Mouse (Mus musculus) right cerebral cortex, postnatal 25 days (tissue): ENCODE measurements around the gene Disp3.
A peak's percentile ranks its signal among the peaks of the same experiment; 100 is the strongest.

Experiments used
- DNase-seq: peaks from one replicate; pipeline ENCODE4 v3.0.0; 2022

Gene Disp3

DNA sequence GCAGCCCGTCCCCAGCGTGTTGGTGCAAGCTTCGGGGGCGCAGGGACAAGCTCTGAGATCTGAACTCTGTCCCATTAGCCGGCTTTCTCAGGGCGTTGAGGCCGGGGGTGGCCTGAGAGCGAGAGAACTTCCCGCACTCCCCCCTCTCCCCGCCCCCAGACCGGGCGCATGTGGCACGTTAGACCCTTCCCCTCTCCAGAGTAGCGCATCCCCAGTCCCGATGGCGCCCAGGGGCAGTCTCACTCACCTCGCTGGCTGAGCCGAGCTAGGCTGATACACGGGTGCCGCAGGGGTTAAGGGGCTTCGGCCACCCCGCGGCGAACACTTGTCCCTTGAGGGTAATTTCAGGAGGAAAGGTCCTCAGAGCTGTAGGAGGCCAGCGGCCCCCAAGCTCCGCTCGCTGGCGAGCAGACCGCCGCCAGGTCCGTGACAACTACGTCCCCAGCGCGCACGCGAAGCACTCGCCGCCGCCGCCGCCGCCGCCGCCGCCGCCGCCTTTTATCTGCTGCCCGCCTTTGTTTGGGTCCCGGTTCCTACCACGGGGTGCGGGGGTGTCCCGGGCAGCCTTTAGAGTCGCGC, at the start of gene Disp3:
TSS of gene Disp3 (minus strand) at position 490 of the 579 bp plus-strand sequence.
- no peak for DNase-seq

DNA sequence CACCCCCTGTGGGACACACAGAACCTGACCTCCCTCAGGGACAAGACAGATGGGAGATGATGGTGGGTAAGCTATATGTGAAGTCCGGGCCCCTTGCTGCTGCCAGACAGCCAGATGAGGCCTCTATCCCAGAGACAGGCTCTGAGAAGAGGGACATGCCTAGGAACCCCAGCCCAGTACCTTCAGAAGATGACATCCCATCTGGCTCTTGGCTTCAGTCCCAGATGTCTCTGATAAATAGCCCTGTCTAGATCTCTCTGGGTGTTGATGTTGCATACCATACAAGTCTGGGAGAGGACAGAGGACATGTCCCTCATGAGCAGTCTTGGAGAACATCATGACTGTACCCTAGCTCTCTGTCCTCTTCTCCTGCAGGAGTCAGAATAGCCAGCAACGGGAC, 42.5 kb upstream of the Disp3 start:
- DNase-seq: no peak

DNA sequence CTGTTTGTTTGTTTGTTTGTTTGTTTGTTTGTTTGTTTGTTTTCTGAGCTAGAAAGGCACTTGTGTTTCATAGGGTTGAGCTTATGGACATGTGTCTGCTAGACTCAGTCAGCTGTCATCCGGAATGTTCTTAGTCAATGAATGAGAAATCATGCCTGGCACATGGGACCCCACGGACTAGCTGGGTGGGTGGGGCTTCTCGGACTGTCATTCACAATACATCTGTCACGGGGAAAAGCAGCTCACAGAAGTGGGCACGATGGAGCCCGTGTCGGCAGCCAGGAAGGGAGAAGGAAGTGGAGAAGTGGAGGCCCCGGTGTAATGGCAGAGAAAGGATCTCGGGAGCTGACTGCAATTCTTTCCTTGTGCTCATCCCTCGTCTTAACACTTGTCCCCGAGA, 41.7 kb upstream of the Disp3 start:
- no peak for DNase-seq

DNA sequence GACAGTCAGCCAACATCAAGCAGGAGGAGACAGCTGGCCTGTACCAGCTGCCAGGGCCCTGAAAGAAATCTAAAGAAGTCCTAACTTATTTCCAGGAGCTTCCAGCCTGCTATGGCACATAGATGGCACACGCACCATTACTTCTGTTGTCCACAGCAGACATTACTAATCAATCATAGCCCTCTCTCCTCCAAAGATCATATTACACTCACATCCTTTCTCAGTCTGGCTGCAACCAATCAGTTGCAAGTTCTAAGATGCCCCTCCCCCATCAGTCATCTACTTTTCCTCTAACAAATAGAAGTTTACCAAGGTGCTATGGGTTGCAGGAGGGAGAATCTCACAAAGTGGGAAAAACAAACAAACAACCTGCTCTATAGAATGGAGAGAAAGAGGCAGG, 40.5 kb upstream of the Disp3 start:
- no peak for DNase-seq

DNA sequence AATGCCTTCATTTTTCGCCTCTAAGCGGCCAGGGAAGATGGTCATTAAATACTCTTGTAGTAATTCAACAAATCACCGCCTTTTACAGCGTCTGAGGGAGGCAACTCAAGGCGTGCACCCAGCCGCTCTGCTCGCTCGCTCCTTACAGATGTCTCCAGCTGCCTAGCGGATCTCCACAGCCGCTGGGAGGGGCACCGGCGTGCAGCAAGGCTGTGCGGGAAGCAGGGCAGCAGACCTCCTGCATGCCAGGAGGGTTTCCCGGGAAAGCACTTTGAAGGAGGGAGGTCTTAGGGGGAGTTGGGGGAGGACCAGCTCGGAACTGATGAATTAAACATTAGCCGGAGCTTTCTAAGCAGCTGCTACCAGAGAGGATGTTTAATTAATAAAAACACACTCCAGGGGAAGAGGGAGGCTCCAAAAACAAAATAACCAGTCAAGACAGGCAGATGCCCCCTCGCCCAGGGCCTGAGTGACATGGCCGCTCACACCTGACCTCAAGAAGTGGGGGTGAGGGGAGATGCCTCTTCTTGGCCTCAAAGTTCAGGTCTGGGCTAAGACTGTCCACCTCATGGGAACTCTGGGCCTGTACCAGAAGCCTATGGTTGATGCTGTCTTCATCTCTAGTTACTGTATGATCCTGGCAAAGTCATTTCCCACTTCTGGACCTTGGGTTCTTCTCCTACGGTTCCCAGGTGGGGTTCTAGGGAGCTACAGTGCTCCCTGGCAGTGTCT, 39.7 kb upstream of the Disp3 start:
- peak; percentile 20 for DNase-seq

DNA sequence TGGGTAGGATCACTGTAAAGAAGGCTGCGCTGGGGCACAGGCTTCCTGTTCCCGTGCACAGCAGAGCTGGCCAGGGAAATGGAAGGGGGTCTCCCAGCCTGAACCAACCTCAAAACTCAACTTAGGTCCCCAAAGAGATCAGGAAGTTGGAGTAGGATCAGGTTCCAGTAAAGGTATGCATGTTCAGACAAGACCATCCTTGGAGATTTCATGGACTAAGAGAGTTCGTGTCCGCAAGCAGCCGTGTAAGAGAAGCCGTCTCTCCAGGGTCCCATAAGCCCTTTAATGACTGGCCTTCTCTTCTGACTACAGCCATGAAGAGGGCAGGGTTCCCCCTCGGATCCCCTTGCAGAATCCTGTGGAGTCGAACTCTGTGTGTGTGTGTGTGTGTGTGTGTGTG, 39.0 kb upstream of the Disp3 start:
- DNase-seq: no peak

DNA sequence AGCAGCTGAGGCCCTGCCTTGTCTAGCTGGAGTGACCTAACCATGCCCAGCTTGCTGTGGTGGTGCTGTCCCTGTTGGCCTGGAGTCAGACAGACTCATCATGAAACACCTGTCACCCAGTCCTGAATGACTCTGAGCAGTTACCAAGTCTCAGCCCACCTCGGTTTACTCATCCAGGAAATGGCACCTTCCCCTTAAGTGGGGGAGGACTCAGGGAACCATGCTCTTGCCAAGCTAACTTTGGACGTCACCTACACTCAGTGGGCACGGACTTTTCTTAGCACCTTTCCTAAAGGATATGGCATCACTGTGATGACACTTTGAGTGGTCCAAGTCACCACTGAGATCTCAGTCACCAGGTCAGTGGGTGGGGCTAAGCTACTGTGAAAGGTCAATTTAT, 38.2 kb upstream of the Disp3 start:
- DNase-seq: peak; percentile 33

DNA sequence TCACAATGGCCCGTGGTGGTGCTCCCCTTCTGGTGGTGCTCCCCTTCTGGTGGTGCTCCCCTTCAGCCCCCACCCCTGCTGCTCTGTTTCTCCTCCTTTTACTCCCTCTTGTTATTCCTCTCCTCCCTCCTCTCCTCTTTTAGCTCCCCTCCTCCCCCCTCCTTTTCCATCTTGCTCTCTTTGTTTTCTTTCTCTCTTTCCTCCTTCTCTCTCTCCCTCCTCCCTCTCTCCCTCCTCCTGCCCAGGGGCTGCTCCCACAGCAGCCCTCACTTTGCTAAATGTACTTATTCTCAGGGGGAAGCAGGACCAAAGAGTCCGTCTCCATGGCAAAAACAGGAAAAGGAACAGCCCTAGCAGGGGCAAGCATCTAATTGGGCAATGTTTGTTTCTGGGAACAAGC, 37.3 kb upstream of the Disp3 start:
- no peak for DNase-seq

DNA sequence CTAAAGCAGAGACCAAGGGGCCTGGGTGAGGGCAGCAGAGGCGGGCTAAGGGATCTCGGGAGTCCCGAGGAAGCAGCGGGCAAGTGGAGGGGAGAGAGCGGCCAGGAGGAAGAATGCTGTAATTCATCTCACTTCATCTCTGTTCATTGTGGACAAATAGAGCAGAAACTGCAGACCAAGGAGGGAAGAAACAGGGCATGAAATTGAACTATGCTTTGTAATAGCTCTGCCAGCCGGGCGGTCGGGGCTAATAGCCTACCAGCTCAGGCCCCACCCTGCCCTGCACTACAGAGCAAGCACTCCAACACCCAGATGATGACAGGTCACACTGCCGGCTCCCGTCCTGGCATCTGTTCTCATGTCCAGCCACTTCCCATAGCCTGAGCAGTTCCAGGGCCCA, 34.4 kb upstream of the Disp3 start:
- DNase-seq: no peak

DNA sequence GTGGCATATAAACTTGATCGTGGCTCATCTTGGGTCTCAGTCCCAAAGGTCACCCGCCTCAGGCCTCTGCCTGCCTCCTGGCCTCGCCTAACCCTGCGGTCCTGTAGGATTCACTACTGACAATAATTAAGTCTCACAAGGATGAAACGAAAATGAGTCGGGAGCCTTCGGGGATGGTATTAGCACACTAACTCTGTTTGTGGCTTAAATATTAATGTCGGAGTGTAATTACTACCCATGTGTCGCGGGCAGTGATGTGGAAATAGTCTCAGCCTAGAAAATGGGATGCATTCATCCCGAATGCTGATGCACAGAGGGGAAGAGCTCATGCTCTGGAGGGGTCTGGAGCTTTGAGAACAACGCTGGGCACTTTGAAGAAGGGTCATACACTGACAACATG, 31.6 kb upstream of the Disp3 start:
- no peak for DNase-seq

DNA sequence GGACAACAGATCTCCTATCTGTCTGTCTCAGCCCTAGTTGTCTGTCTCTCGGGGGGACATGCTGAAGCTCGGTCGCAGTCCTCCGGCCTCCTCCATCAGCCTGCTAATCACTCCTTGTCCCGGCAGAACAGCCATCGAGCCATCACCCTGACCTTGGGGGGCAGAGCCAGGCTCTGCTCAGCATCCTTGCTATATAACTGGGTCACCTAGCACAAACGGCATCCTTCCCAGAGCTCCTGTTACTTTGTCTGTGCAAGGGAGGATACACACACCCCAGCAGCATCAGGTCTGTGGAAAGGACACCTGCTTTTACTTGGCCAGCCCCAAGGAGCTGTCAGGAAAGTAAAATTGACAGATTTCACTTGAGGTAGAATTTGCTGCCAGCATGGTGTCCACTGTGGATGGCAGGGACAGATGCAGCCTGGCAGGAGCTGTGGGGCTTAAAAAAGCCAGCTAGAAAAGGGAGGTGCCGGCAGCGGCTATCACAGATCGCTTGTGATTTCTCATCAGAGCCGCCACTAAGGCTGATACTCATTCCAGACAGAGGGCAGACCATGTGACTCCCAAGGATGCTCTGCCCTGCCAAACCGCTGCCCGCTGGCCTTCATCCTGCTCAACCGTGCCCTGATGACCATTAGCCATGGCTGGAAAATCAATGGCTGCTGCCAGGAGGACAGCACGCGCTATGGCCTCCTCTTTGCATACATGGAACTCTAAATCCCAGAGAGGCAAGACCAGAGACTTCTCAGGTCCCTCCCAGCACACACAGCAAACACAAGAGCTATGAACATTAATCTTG, 27.8 kb upstream of the Disp3 start:
- DNase-seq: no peak

DNA sequence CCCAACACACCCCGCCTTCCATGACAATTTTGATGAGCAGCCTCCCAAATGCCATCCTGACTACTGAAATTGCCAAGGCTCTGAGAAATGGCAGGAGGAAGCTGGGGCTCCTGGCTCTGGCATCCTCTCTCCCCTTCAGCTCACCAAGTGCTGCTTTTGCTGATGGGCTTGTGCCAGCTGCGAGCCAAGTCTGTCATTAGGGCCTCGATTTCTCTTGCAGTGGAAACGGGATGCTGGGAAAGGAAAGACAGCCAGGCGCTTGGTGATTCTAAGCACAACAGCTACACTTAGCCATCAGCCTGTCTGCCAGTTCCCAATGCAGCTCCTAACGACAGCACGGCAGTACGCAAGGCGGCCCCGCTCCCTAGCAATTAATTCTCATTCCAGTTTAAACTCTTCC, 26.6 kb upstream of the Disp3 start:
- DNase-seq: peak; percentile 50

DNA sequence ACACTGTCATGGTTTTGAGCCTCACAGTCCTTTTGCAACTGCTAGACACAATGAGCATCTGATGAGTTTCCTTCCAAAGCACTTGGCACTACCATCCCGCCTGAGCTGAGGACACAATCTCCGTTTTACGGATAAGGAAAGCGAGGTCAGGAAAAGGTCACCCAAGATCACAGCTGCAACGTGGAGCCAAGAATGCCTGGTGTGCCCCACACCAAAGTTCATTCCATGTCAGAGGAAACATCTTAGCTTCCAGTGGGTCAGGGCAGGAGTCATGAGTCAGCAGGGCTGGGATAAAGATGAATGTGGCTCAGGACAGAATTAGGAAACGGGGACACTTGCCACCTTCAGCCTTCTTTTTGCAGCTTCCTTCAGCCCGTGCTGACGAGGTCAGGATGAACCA, 25.8 kb upstream of the Disp3 start:
- no peak for DNase-seq

DNA sequence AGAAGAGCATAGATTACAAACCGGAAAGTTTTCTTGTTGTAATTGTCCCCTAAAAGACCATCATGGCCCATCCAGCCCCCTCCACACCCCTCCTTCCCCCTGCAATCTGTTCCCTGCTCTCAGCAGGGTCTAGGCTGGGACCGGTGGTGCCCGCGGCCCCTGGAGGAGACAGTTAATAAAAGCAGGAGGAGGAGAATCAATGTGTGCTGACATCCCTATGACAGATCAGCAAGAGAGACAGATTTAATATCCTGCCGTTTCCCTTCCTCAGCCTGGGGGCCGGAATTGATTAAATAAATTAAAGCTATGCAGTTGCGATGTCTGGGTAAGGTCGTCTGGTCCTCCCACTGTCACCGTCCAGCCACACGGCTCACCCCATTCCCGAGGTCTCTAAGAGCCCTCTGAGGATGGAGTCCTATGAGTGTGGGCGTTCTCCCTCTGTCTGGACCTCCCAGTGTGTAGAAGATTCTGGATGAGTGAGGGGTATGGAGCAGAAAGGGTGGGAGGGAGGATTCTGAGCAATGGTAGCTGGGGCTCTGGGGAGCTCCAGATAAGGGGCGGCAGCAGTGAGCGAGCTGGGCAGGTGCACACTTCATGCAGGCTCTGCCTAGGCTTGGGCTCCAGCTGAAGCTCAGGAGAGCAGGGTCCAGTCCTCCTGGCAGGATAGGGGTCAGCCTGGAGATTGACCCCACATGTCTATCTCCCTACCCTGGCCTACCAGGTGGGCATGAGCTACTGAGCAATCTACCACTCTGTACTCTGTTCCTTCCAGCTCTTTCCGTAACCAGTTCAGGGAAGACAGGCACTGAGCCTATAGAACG, 24.7 kb upstream of the Disp3 start:
- DNase-seq: no peak

DNA sequence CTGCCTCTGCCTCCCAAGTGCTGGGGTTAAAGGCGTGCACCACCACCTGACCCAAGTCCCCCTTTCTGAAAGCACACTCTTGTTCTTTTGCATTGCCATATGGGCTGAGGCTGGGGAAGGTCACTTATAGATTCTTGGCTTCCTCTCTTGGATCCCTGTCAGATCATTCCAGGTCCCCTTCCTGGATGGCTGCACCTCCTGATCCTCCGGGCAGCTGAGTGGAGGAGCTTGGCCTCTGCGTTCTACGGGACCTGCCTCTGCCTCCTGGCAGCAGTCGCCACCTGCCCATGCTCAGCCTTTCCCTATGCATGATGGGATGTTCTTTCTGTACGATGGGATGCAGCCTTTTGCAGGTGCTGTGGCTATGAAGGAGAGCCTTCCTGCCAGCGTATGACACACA, 23.1 kb upstream of the Disp3 start:
- DNase-seq: no peak

DNA sequence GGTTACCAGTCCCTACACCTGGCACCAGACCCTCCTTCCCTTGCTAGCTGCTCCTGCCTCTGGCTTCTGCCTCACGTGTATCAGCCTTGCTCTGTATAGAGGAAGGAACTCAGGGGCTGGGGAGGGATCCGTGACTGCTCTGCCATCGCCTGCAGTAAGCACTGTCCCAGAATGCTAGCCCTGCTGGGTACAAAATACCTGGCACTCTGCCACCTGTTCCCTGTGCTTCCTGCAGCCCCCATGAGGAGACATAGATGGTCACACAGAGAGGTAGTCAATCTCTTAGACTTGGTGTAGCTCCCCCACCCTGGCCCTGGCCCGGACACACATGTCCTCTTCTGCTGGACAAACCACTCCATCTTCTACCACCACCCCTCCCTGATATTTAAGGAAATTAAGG, 22.4 kb upstream of the Disp3 start:
- no peak for DNase-seq

DNA sequence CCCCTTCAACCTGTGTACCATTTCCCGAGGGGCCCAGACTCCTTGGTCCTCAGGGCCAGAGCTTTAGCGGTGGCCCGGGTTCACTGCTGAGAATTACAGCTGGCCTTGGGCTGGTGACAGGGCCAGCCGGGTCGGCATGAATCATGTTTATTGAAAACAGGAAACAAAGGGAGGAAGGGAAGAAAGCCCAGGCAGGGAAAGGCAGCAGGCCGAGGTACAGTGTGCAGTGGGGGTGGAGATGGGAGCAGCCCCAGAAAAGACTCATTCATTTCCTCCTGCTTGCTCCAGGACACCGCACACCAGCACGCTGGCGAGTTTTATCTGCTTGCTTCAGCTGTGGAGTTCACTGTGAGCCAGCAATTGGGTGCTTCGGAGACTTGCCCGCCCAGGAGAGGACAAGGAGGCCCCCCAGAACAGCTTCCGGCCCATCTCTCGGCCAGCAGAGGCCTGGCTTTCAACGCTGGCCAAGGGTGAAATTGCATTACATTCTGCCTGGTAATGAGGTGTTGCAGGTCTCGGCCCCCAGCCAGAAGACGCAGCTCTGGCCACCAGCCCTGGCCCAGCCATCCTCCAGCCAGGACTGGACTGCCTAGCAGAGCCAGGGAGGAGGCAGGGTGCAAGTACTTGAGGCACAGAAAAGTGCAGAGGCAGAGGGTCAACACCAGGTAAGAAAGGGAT, 18.8 kb upstream of the Disp3 start:
- no peak for DNase-seq

DNA sequence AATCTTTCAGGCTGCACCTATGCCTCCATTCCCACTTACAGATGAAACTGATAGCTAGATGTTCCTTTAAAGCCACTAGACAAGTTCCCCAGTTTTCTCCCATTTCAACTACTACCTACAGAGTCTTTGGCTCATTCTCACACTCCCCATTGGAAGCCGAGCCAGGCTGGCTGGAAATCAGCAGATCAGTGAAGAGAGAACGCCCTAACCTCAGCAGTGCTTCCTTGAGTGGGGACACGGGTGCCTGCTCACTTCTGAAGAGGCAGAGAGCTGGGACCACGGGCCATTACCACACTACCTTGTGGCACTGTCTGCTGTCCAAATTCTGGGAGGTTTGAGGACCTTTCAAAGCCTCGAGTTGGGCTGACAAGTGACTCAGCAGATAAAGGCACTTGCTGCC, 11.0 kb upstream of the Disp3 start:
- DNase-seq: no peak

DNA sequence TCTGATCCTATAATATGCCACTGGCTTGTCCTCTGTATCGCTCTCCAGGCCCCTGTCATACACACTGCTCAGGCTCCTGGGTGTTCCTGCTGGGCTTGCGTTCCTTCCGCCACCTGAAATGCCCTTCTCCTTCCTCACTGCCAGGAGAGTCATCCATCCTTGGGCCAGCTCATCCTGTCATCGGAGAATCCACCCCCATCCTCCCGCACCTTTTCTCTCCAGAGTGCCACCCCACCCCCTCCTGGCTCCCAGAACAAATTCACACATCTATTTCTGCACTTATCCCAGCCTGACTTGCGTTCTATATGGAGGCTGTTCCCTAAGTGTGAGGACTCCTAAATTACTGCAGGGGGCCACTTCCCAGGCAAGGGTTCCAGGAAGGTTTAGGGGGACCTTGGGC, 9.9 kb upstream of the Disp3 start:
- DNase-seq: no peak

DNA sequence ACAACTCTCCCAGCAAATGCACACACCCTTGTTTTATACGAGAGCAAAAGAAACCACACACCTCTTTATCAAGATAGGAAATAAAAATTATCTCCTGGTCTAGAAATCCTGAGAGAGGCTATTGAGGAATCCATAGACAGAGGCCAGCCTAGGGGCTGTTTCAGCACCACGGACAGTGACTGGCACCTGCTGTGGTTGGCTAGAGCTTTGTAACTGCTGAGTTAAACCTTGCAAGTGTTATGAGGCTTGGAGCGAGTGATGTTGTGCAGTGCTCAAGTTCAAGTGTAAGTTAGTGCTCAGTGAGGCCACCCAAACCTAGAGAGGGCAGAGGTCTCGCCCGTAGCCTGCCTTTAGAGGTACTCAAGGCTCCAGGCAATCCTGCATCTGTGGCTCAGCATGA, 5.6 kb upstream of the Disp3 start:
- DNase-seq: no peak

DNA sequence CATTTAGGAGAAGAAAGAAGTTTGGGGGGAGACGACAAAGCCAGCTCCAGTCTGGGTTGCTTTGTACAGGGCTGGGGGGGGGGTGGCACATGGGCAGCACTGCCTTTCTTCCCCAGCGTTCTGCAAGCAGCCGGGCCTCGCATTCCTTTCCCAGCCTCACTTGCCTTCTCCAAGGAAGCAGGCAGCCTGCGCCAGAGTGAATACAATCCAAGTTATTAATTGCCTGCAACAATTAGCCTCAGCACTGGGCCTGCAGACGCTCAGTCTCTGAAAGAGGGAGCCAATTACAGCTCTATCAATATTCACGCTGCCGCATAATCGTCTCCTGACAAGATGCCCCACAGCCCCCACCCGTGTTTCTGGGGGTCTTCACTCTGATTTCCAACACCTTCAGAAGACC, 4.1 kb upstream of the Disp3 start:
- DNase-seq: no peak

DNA sequence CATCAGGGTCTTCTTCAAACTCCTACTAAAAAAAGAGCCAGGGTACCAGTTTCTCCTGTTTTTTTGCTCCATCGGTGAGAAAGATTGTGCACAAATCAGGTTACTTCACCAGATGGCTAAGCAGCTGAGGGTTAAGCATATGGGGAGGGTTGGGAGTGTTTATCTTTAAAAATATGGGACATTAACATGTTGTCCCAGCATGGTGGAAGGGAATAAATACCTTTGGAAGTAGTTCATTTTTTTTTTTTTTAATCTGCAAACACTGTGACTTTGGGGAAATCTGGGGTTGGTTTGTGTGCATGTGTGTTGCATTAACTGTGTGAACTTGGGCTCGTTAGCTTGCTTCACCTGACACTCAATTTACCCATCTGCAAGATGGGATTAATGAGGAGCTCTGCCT, 3.3 kb upstream of the Disp3 start:
- DNase-seq: no peak

DNA sequence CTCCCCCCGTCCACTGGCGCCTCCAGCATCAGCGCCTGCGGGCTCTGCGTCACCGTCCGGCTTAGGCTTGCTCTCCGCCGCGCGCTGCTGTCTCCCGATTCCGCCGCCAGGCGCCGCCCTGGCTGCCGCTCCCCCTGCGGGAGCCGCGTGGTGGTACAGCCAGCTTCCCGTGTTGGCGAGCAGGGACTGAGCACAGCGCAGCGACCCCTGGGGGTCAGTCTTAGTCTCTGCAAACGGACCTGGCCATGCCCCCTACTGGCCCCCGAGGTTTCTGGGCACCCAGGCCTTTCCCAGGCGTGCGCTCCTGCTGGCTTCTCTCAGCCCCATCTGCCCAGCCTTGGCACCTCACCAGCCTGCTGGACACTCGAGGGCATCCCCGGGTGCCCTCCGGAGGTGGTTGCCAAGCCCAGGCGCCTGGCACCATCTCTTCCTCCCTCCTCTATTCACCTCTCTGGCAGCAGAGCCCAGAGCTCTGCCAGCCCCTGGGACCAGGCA, 337 bp upstream of the Disp3 start:
- peak; percentile 93 for DNase-seq
